Mouse (Mus musculus): Measurements from ENCODE around the gene Rock2. TPM values are rescaled to one million over a fixed set of nuclear protein-coding genes. Genes with fewer than 3 reads are reported as not detected.

Gene Rock2
- polyA plus RNA-seq, 2 experiments, result 18.2 to 18.3 TPM

DNA sequence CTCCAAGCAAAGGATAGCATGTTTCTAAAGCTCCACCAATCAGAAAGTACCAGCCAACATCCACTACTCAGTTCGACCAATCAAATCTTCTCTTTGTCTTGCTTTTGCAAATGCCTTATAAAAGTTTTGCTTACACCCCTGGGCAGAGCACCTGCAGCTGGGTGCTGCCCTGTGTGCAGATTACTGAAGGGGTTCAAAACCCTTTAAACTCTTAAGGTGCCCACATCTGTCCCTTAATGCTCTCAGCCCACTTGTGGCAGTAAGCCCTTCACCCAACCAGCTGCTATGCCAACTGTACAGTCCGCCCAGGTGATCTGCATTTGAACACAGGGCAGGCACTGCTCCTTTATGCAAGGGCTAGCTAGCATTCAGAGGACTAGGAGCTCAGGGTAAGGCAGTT, 34.9 kb upstream of the Rock2 start:
- DNase-seq (ENCODE audit: low spot score) (no peak), ATAC-seq (ENCODE audit: low FRiP score, low read depth) (no peak)
- Histone ChIP-seq H3K9ac (ENCODE audit: low read depth, low read length, severe bottlenecking) (no peak overlapping the region), H3K9me3 (ENCODE audit: control insufficient read depth, low read length) (no peaks in the 10 kb centered on the region), H3K4me1 (ENCODE audit: control insufficient read depth, insufficient read depth, low read length) (no peaks in the 10 kb centered on the region), H3K4me3 (replicated peaks; ENCODE audit: low read length) (no peak overlapping the region), H3K27ac (replicated peaks; ENCODE audit: low read depth, low read length) (no peak overlapping the region), H3K27me3 (ENCODE audit: control insufficient read depth, insufficient read depth, low read length) (no peaks in the 10 kb centered on the region), H3K4me2 (replicated peaks; ENCODE audit: low read depth, low read length, severe bottlenecking) (no peak overlapping the region), H3K36me3 (ENCODE audit: control insufficient read depth, insufficient read depth, low read length) (no peaks in the 10 kb centered on the region)
- no peak for TF ChIP-seq POLR2A (IDR thresholded peaks at IDR 0.05; ENCODE audit: borderline replicate concordance, extremely low read depth, insufficient read depth, insufficient read length)
- WGBS, result 80% methylated on average over 2 of the region's 2 CpGs

GRCm38 (mm10) chr12:16860533-16860932, 34.2 kb upstream of the Rock2 start:
- H3K9me3 ChIP-seq (ENCODE audit: control insufficient read depth, low read length), result 0 out of 2 replicates have a peak, but pooled peaks cover under 1% of the 10 kb centered on the region
- ATAC-seq (ENCODE audit: low FRiP score, low read depth) (no peak), DNase-seq (ENCODE audit: low spot score) (no peak)
- H3K4me1 ChIP-seq (ENCODE audit: control insufficient read depth, insufficient read depth, low read length), result no peaks in the 10 kb centered on the region
- no peak overlapping the region for H3K9ac ChIP-seq (ENCODE audit: low read depth, low read length, severe bottlenecking)
- H3K27ac ChIP-seq (replicated peaks; ENCODE audit: low read depth, low read length), result no peak overlapping the region
- H3K4me3 ChIP-seq (replicated peaks; ENCODE audit: low read length), result no peak overlapping the region
- H3K36me3 ChIP-seq (ENCODE audit: control insufficient read depth, insufficient read depth, low read length), result no peaks in the 10 kb centered on the region
- no peak for TF ChIP-seq POLR2A (IDR thresholded peaks at IDR 0.05; ENCODE audit: borderline replicate concordance, extremely low read depth, insufficient read depth, insufficient read length)
- no peak overlapping the region for H3K4me2 ChIP-seq (replicated peaks; ENCODE audit: low read depth, low read length, severe bottlenecking)
- H3K27me3 ChIP-seq (ENCODE audit: control insufficient read depth, insufficient read depth, low read length), result no peaks in the 10 kb centered on the region
- WGBS, result 56% methylated on average over 1 of the region's 1 CpGs

- H3K27ac ChIP-seq (replicated peaks; ENCODE audit: low read depth, low read length), result no peak overlapping the region
- DNase-seq (ENCODE audit: low spot score), result no peak
- H3K36me3 ChIP-seq (ENCODE audit: control insufficient read depth, insufficient read depth, low read length), result no peaks in the 10 kb centered on the region
- H3K9me3 ChIP-seq (ENCODE audit: control insufficient read depth, low read length), result 0 out of 2 replicates have a peak, but pooled peaks cover 2% of the 10 kb centered on the region
- no peaks in the 10 kb centered on the region for H3K4me1 ChIP-seq (ENCODE audit: control insufficient read depth, insufficient read depth, low read length)
- H3K9ac ChIP-seq (ENCODE audit: low read depth, low read length, severe bottlenecking), result no peak overlapping the region
- no peak for ATAC-seq (ENCODE audit: low FRiP score, low read depth)
- no peak overlapping the region for H3K4me2 ChIP-seq (replicated peaks; ENCODE audit: low read depth, low read length, severe bottlenecking)
- TF ChIP-seq POLR2A (IDR thresholded peaks at IDR 0.05; ENCODE audit: borderline replicate concordance, extremely low read depth, insufficient read depth, insufficient read length), result no peak
- H3K27me3 ChIP-seq (ENCODE audit: control insufficient read depth, insufficient read depth, low read length), result no peaks in the 10 kb centered on the region
- H3K4me3 ChIP-seq (replicated peaks; ENCODE audit: low read length), result no peak overlapping the region
- 72% methylated on average over 3 of the region's 3 CpGs for WGBS
Observed at GRCm38 (mm10) chr12:16860961-16861360, 33.7 kb upstream of the Rock2 start.

DNA sequence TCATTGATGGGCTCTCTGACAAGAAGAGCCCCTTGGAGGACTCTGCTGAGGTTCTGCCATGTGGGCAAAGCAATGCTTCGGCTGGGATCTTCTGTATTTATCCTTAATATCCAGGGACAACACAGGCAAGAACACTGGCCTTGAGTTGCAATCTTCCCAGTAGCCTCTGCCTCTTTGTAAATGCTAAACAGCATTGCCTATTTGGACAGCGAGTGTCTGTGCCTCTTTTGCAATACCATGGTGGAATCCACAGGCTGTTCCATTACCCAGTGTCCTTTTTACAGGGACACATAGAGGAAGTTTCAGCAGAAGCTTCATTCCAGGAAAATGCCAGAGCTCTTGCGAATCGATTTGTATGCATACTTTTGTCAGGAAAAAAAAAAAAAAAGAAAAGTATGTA, 30.2 kb upstream of the Rock2 start:
- ATAC-seq (ENCODE audit: low FRiP score, low read depth), result no peak
- 0 out of 2 replicates have a peak, but pooled peaks cover 2% of the 10 kb centered on the region for H3K9me3 ChIP-seq (ENCODE audit: control insufficient read depth, low read length)
- H3K9ac ChIP-seq (ENCODE audit: low read depth, low read length, severe bottlenecking), result no peak overlapping the region
- peaks cover 12% of the 10 kb centered on the region for H3K4me1 ChIP-seq (ENCODE audit: control insufficient read depth, insufficient read depth, low read length)
- H3K36me3 ChIP-seq (ENCODE audit: control insufficient read depth, insufficient read depth, low read length), result no peaks in the 10 kb centered on the region
- WGBS, result 76% methylated on average over 4 of the region's 4 CpGs
- no peak overlapping the region for H3K4me2 ChIP-seq (replicated peaks; ENCODE audit: low read depth, low read length, severe bottlenecking)
- TF ChIP-seq POLR2A (IDR thresholded peaks at IDR 0.05; ENCODE audit: borderline replicate concordance, extremely low read depth, insufficient read depth, insufficient read length), result no peak
- no peak overlapping the region for H3K4me3 ChIP-seq (replicated peaks; ENCODE audit: low read length)
- H3K27ac ChIP-seq (replicated peaks; ENCODE audit: low read depth, low read length), result no peak overlapping the region
- DNase-seq (ENCODE audit: low spot score), result no peak
- no peaks in the 10 kb centered on the region for H3K27me3 ChIP-seq (ENCODE audit: control insufficient read depth, insufficient read depth, low read length)

DNA sequence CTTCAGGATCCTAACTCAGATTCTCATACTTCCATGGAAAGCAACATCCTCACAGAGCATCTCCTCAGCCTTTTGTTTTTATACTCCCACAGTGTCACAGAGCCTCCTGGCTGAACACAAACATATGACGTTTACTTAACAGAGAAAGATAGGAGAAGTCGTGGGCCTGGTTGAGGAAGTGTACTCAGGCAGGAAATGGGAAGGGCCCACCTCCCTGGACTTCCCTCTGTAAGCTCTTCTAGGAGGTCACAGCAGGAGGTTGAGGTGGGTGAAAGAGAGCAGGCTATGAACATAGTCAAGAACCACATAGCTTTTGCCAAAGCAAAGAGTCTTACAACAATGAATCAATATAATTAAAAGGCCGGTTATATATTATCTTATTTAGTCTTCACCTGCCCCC, 28.8 kb upstream of the Rock2 start:
- no peak for ATAC-seq (ENCODE audit: low FRiP score, low read depth)
- Histone ChIP-seq H3K27me3 (ENCODE audit: control insufficient read depth, insufficient read depth, low read length) (no peaks in the 10 kb centered on the region), H3K4me2 (replicated peaks; ENCODE audit: low read depth, low read length, severe bottlenecking) (no peak overlapping the region), H3K27ac (replicated peaks; ENCODE audit: low read depth, low read length) (no peak overlapping the region), H3K36me3 (ENCODE audit: control insufficient read depth, insufficient read depth, low read length) (no peaks in the 10 kb centered on the region), H3K4me3 (replicated peaks; ENCODE audit: low read length) (no peak overlapping the region), H3K4me1 (ENCODE audit: control insufficient read depth, insufficient read depth, low read length) (peaks cover 25% of the 10 kb centered on the region), H3K9ac (ENCODE audit: low read depth, low read length, severe bottlenecking) (no peak overlapping the region), H3K9me3 (ENCODE audit: control insufficient read depth, low read length) (0 out of 2 replicates have a peak, but pooled peaks cover 2% of the 10 kb centered on the region)
- WGBS, result 66% methylated on average over 3 of the region's 3 CpGs
- no peak for TF ChIP-seq POLR2A (IDR thresholded peaks at IDR 0.05; ENCODE audit: borderline replicate concordance, extremely low read depth, insufficient read depth, insufficient read length)
- no peak for DNase-seq (ENCODE audit: low spot score)

- no peak for DNase-seq (ENCODE audit: low spot score)
- Histone ChIP-seq H3K4me3 (replicated peaks; ENCODE audit: low read length) (no peak overlapping the region), H3K4me2 (replicated peaks; ENCODE audit: low read depth, low read length, severe bottlenecking) (no peak overlapping the region), H3K27ac (replicated peaks; ENCODE audit: low read depth, low read length) (no peak overlapping the region), H3K9me3 (ENCODE audit: control insufficient read depth, low read length) (0 out of 2 replicates have a peak, but pooled peaks cover 2% of the 10 kb centered on the region), H3K4me1 (ENCODE audit: control insufficient read depth, insufficient read depth, low read length) (peaks cover 27% of the 10 kb centered on the region), H3K27me3 (ENCODE audit: control insufficient read depth, insufficient read depth, low read length) (no peaks in the 10 kb centered on the region), H3K36me3 (ENCODE audit: control insufficient read depth, insufficient read depth, low read length) (no peaks in the 10 kb centered on the region), H3K9ac (ENCODE audit: low read depth, low read length, severe bottlenecking) (no peak overlapping the region)
- no peak for ATAC-seq (ENCODE audit: low FRiP score, low read depth)
- 34% methylated on average over 3 of the region's 3 CpGs for WGBS
- no peak for TF ChIP-seq POLR2A (IDR thresholded peaks at IDR 0.05; ENCODE audit: borderline replicate concordance, extremely low read depth, insufficient read depth, insufficient read length)
Observed at GRCm38 (mm10) chr12:16866460-16866859, 28.2 kb upstream of the Rock2 start.
